Mouse (Mus musculus) lung, postnatal 0 days (tissue): ENCODE measurements around the gene Cbr1. TPM values are rescaled to one million over a fixed set of nuclear protein-coding genes. Genes with fewer than 3 reads are reported as not detected.

Experiments used
- ATAC-seq: fragments of 200-750 bp; cut with Nextera tagmentation; 2 replicates; pipeline ENCODE4 v1.8.0; 2017; ENCODE audit warnings: moderate library complexity
- DNase-seq: peaks from one replicate; pipeline ENCODE4 v3.0.0-alpha.2; 2016; ENCODE audit warnings: low spot score
- H3K27ac ChIP-seq: fragments of 300-500 bp; sonication (generic); 2 replicates; pipeline ENCODE4 v1.5.1; 2014; ENCODE audit warnings: antibody characterized with exemption, mild to moderate bottlenecking, low read length, mixed read lengths
- H3K27me3 ChIP-seq: fragments of 300-500 bp; sonication (generic); replicated peaks from 2 replicates; pipeline ENCODE4 v1.6.1; 2014; ENCODE audit warnings: low read length, mixed read lengths; ENCODE audit not compliant: insufficient read depth
- H3K36me3 ChIP-seq: fragments of 300-500 bp; sonication (generic); 2 replicates; pipeline ENCODE4 v1.6.1; 2014; ENCODE audit warnings: low read length, mixed read lengths; ENCODE audit not compliant: insufficient read depth
- H3K4me1 ChIP-seq: fragments of 300-500 bp; sonication (generic); 2 replicates; pipeline ENCODE4 v1.6.1; 2014; ENCODE audit warnings: antibody characterized with exemption, low read depth, low read length, mixed read lengths; ENCODE audit not compliant: insufficient read depth
- H3K4me2 ChIP-seq: fragments of 300-500 bp; sonication (generic); replicated peaks from 2 replicates; pipeline ENCODE4 v1.6.1; 2014; ENCODE audit warnings: low read depth, mild to moderate bottlenecking, low read length, moderate library complexity, mixed read lengths
- H3K4me3 ChIP-seq: fragments of 300-500 bp; sonication (generic); 2 replicates; pipeline ENCODE4 v1.5.1; 2014; ENCODE audit warnings: low read depth, low read length
- H3K9ac ChIP-seq: fragments of 300-500 bp; sonication (generic); replicated peaks from 2 replicates; pipeline ENCODE4 v1.6.1; 2014; ENCODE audit warnings: low read depth, mild to moderate bottlenecking
- H3K9me3 ChIP-seq: fragments of 300-500 bp; sonication (generic); 2 replicates; pipeline ENCODE4 v1.6.1; 2016; ENCODE audit warnings: low read length, mixed read lengths
- CTCF ChIP-seq: IDR thresholded peaks from 2 replicates; pipeline ENCODE4 v1.5.1; 2016; ENCODE audit warnings: antibody characterized with exemption, mild to moderate bottlenecking
- EP300 ChIP-seq: IDR thresholded peaks from 2 replicates; pipeline ENCODE4 v1.6.1; 2016; ENCODE audit warnings: antibody characterized with exemption, mild to moderate bottlenecking, control low read depth
- WGBS: fragments of 180-500 bp; shearing (Covaris S2); extraction: QIAGEN DNeasy Blood & Tissue Kit; methylation state at CpG from one replicate; pipeline ENCODE4 v1.1.7; 2014; 5-methylcytosine and 5-hydroxymethylcytosine counted together
- polyA plus RNA-seq: library from polyadenylated mRNA; unstranded; fragments of >200 nt; fragmentation: Nextera tagmentation; extraction: Ambion mirVana; gene quantifications from 2 replicates; pipeline ENCODE4 v1.2.1, GENCODE M21; 2015

Cbr1 gene
- polyA plus RNA-seq, 1 experiment from 2014 or later: 74.0 TPM

DNA sequence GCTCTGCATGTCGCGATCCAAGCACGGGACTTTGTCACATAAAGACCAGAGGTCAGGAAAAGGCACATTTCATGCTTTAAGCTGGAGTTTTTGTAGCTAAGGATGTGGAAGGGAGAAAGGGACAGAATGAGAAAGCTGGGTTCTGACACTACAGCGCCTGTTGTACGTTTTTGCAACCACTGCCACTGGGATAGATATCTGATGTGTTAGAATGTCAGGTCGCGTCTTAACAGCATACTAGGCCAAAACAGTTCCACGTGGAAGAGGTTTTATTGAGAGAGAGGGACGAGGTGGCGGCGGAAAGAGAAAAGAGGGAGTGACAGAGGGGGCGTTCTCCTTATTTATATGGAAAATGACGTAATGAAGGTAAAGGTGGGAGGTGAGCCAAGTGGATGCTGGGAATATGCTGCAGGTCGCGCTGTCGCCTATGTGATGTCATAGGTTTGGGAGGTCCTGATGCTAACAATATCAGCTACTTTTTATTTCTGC is 1.1 kb upstream of the Cbr1 start:
- WGBS: 6% methylated on average over 16 of the region's 16 CpGs
- Histone ChIP-seq H3K36me3 (no peaks in the 10 kb centered on the region; the same call in 1 of the 2 replicates), H3K27ac (peak overlapping the region; percentile 95), H3K4me1 (peaks cover 15% of the 10 kb centered on the region; the same call in 1 of the 2 replicates), H3K9ac (peak overlapping the region; percentile 57), H3K27me3 (no peaks in the 10 kb centered on the region), H3K9me3 (no peaks in the 10 kb centered on the region), H3K4me2 (peak overlapping the region; percentile 72), H3K4me3 (peak overlapping the region; percentile 60)
- ATAC-seq (no peak), DNase-seq (peak; percentile 53)
- TF ChIP-seq EP300 (no peak), CTCF (no peak)

- TF ChIP-seq EP300: no peak
- TF ChIP-seq CTCF: no peak
- H3K27me3 ChIP-seq: no peaks in the 10 kb centered on the region
- no peaks in the 10 kb centered on the region for H3K36me3 ChIP-seq
- no peak overlapping the region for H3K27ac ChIP-seq
- H3K9me3 ChIP-seq: no peaks in the 10 kb centered on the region
- no peak overlapping the region for H3K4me3 ChIP-seq
- 88% methylated on average over 7 of the region's 7 CpGs for WGBS
- H3K9ac ChIP-seq: no peak overlapping the region
- DNase-seq: no peak
- no peak for ATAC-seq
- H3K4me2 ChIP-seq: no peak overlapping the region
- peaks cover 15% of the 10 kb centered on the region; the same call in 1 of the 2 replicates for H3K4me1 ChIP-seq
These were observed 493 bp downstream of the Cbr1 start for GRCm38 (mm10) chr16:93606146-93606545.

DNA sequence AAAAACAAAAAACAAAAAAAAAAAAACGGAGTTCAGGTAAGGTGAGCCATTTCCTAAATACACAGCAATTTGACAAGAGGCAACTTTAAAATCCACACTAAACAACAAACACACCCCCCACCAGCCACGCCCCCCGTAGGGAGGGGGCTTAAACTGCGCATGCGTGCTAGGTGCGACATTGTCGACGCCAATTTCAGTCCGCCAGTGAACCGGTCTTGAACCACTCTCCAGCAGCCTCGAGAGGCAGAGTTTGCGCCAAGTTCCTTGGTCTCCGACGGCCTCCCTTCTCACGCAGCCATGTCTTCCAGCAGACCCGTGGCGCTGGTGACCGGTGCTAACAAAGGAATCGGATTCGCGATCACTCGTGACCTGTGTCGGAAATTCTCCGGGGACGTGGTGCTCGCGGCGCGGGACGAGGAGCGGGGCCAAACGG is 2.0 kb downstream of the Cbr1 start:
- TF ChIP-seq EP300 (no peak), CTCF (peak; percentile 18; the same call in 1 of the 2 replicates)
- Histone ChIP-seq H3K4me2 (peak overlapping the region; percentile 90), H3K9ac (peak overlapping the region; percentile 51), H3K9me3 (no peaks in the 10 kb centered on the region), H3K36me3 (no peaks in the 10 kb centered on the region), H3K27ac (peak overlapping the region; percentile 57), H3K4me3 (peak overlapping the region; percentile 55), H3K27me3 (no peaks in the 10 kb centered on the region), H3K4me1 (peaks cover 15% of the 10 kb centered on the region; the same call in 1 of the 2 replicates)
- ATAC-seq (peak; percentile 46), DNase-seq (peak; percentile 95)
- WGBS: under 1% methylated on average over 32 of the region's 32 CpGs

DNA sequence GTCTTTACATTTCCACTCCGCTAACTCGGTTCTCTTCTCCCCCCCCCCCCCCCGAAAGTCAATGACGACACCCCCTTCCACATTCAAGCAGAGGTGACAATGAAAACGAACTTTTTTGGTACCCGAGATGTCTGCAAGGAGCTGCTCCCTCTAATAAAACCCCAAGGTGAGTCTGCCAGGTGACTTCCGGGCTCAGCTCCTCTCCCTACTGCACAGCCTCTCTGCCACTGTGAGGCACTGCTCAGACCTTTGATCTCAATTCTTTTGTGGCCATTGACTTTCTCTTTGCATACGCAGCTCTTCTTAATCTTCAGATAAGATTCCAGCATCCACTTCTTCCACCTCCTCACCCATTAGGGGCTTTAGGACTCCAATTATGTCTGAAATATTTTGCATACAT is 3.1 kb downstream of the Cbr1 start:
- 53% methylated on average over 7 of the region's 8 CpGs for WGBS
- no peaks in the 10 kb centered on the region for H3K27me3 ChIP-seq
- no peak for DNase-seq
- H3K4me2 ChIP-seq: peak overlapping the region; percentile 90
- ATAC-seq: no peak
- TF ChIP-seq CTCF (no peak), EP300 (no peak)
- H3K4me3 ChIP-seq: no peak overlapping the region
- no peak overlapping the region for H3K9ac ChIP-seq
- no peak overlapping the region for H3K27ac ChIP-seq
- H3K36me3 ChIP-seq: no peaks in the 10 kb centered on the region
- no peaks in the 10 kb centered on the region for H3K9me3 ChIP-seq
- H3K4me1 ChIP-seq: peaks cover 15% of the 10 kb centered on the region; the same call in 1 of the 2 replicates

DNA sequence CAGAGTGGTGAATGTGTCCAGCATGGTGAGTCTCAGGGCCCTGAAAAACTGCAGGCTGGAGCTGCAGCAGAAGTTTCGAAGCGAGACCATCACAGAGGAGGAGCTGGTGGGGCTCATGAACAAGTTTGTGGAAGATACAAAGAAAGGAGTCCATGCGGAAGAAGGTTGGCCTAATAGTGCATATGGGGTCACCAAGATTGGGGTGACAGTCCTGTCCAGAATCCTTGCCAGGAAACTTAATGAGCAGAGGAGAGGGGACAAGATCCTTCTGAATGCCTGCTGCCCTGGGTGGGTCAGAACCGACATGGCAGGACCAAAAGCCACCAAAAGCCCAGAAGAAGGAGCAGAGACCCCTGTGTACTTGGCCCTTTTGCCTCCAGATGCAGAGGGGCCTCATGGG is 4.1 kb downstream of the Cbr1 start:
- Histone ChIP-seq H3K4me1 (peaks cover 9% of the 10 kb centered on the region; the same call in 1 of the 2 replicates), H3K36me3 (no peaks in the 10 kb centered on the region), H3K27me3 (no peaks in the 10 kb centered on the region), H3K9ac (no peak overlapping the region), H3K9me3 (no peaks in the 10 kb centered on the region), H3K4me2 (no peak overlapping the region), H3K4me3 (no peak overlapping the region), H3K27ac (no peak overlapping the region)
- ATAC-seq (no peak), DNase-seq (no peak)
- WGBS: 89% methylated on average over 4 of the region's 4 CpGs
- no peak for TF ChIP-seq EP300
- TF ChIP-seq CTCF: no peak

DNA sequence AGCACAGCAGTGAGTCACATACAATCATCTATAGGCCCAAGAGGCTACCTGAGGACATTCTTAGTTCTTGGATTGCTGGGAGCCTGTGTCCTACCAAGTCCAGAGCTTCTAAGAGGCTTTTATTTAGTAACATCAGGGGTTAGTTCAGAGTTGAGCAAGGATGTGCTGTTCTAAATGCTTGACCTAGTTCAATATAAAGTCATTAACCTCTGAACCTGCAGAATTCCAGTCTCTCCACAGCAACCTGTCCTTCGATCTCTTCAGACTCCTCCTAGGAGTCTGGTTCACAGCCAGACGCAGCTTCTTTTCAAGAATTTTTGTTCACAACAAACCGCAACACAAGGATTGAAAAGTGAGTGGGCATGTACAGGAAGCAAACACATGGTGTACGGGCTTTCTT is 5.3 kb downstream of the Cbr1 start:
- Histone ChIP-seq H3K4me3 (no peak overlapping the region), H3K27ac (no peak overlapping the region), H3K36me3 (no peaks in the 10 kb centered on the region), H3K4me1 (peaks cover 8% of the 10 kb centered on the region; the same call in 1 of the 2 replicates), H3K4me2 (no peak overlapping the region), H3K27me3 (no peaks in the 10 kb centered on the region), H3K9ac (no peak overlapping the region), H3K9me3 (no peaks in the 10 kb centered on the region)
- DNase-seq (no peak), ATAC-seq (no peak)
- 83% methylated on average over 4 of the region's 4 CpGs for WGBS
- TF ChIP-seq EP300: no peak
- no peak for TF ChIP-seq CTCF
